In the genomic region with DNA sequence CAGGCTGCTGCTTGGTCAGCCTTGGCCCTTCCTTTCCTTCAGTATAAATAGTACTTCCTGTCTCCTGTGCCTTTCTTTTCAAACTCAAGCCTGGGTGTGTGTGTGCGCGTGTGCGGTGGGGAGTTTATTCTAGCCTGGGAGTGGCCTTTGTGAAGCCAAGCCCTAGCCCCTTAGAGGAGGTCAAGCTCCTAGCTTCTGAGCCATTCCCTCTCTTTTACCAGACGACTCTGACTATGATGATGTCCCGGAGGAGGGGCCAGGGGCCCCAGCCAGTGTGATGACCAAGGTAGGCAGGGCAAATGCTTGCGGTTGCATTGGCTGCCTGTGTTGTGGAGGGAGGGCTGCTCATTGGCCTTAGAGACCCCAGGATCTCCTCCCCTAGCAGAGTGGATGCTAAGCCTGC, we compare ENCODE assay signal across 10 mouse cellular contexts. TPM values are rescaled to one million over a fixed set of nuclear protein-coding genes. Genes with fewer than 3 reads are reported as not detected.
DNase-seq lines count a peak whose midpoint lies in the region; ATAC-seq and TF ChIP-seq lines count a peak whose summit lies in the region.
"Had no signal": no experiment of that assay in that cellular context is flagged by ENCODE, and none has a peak within 500 bp of the region (broad histone marks: within the 10 kb centered on the region; RNA-seq: fewer than 3 reads in every experiment).

No protein-coding gene starts in this region.

- intact Hi-C loops in left cerebral cortex, postnatal 25 days (cut with DNase I): no loop called here

- H3K4me1 ChIP-seq in E14TG2a.4 (replicated peaks; ENCODE audit: low read depth, low read length): peaks cover 56% of the 10 kb centered on the region
- peaks cover 17% of the 10 kb centered on the region for H3K4me1 ChIP-seq in intestine, embryonic 14.5 days (replicated peaks; ENCODE audit: control insufficient read depth, insufficient read depth, low read length)
- H3K4me1 ChIP-seq in forebrain, embryonic 13.5 days: no peaks in the 10 kb centered on the region

- no peak overlapping the region; the same call in 1 of the 2 replicates for H3K27ac ChIP-seq in intestine, embryonic 14.5 days (ENCODE audit: low read depth)
- no peak overlapping the region for H3K27ac ChIP-seq in forebrain, embryonic 13.5 days

- no peak for TF ChIP-seq CTCF in E14TG2a.4 (conservative IDR thresholded peaks at IDR 0.05; ENCODE audit: low read length)

- ATAC-seq in intestine, embryonic 14.5 days (replicated peaks; ENCODE audit: low FRiP score, low TSS enrichment, low read depth): no peak
- ATAC-seq in forebrain, embryonic 13.5 days: no peak

- no peaks in the 10 kb centered on the region for H3K27me3 ChIP-seq in E14TG2a.4 (ENCODE audit: insufficient read depth, low read length)
- no peaks in the 10 kb centered on the region for H3K27me3 ChIP-seq in intestine, embryonic 14.5 days (replicated peaks; ENCODE audit: control insufficient read depth, insufficient read depth, low read length)
- H3K27me3 ChIP-seq in forebrain, embryonic 13.5 days: 0 out of 2 replicates have a peak, but pooled peaks cover 2% of the 10 kb centered on the region

- H3K4me3 ChIP-seq in E14TG2a.4 (replicated peaks; ENCODE audit: low read length): 0 out of 2 replicates have a peak overlapping the region, but pooled peaks have one; percentile 20
- no peak overlapping the region for H3K4me3 ChIP-seq in intestine, embryonic 14.5 days (ENCODE audit: low read depth, low read length)
- H3K4me3 ChIP-seq in forebrain, embryonic 13.5 days: no peak overlapping the region

- H3K9ac ChIP-seq in intestine, embryonic 14.5 days (ENCODE audit: low read length): no peak overlapping the region
- no peak overlapping the region for H3K9ac ChIP-seq in forebrain, embryonic 13.5 days

- peak overlapping the region; percentile 28 for H3K4me2 ChIP-seq in intestine, embryonic 14.5 days (ENCODE audit: low read length)
- no peak overlapping the region for H3K4me2 ChIP-seq in forebrain, embryonic 13.5 days

- 13% methylated on average over 6 of the region's 6 CpGs for WGBS in intestine, embryonic 14.5 days
- WGBS in forebrain, embryonic 13.5 days: 51% methylated on average over 6 of the region's 6 CpGs

- peak; percentile 42 for DNase-seq in adrenal gland, postnatal 14 days
- DNase-seq in adrenal gland, adult 8-10 months: no peak
- DNase-seq in intestine, embryonic 14.5 days (ENCODE audit: low spot score): peak; percentile 66
- peak; percentile 56 to 64 for DNase-seq in lung, adult 18-20 months
- no peak for DNase-seq in left cerebral cortex, adult 9 months (ENCODE audit: low spot score in 2 of 2)
- no peak for DNase-seq in left cerebral cortex, postnatal 25 days (ENCODE audit: low spot score in 2 of 2)
- DNase-seq: gastrocnemius, postnatal 36 days had no signal

- peaks cover 45% of the 10 kb centered on the region for H3K36me3 ChIP-seq in E14TG2a.4 (ENCODE audit: insufficient read depth, low read length)
- H3K36me3 ChIP-seq in intestine, embryonic 14.5 days (ENCODE audit: control insufficient read depth, insufficient read depth, low read length): peaks cover 14% of the 10 kb centered on the region
- H3K36me3 ChIP-seq in forebrain, embryonic 13.5 days (ENCODE audit: poor library complexity, severe bottlenecking): no peaks in the 10 kb centered on the region

- no peaks in the 10 kb centered on the region for H3K9me3 ChIP-seq in E14TG2a.4 (ENCODE audit: low read length)
- no peaks in the 10 kb centered on the region for H3K9me3 ChIP-seq in intestine, embryonic 14.5 days (ENCODE audit: control insufficient read depth, low read length)
- H3K9me3 ChIP-seq in forebrain, embryonic 13.5 days (replicated peaks): no peaks in the 10 kb centered on the region

RNA-seq across cellular contexts. Expression of a gene that starts 25.4 kb away (rescaled TPM):
- not detected in 2 replicates for total RNA-seq in adrenal gland, postnatal 14 days (2021)
- total RNA-seq in adrenal gland, adult 8-10 months (2022): 1 to 10 TPM in 2 of 4 experiments, not detected in 2; 4.4 to 8.6 TPM
- polyA plus RNA-seq in intestine, embryonic 14.5 days (2014; fragmentation: Nextera tagmentation; extraction: Ambion mirVana): 3.9 TPM in 1 of 2 replicates, not detected in the other
- polyA plus RNA-seq in forebrain, embryonic 13.5 days (2015; fragmentation: Nextera tagmentation; extraction: Ambion mirVana): not detected in 2 replicates
- not detected for total RNA-seq in left cerebral cortex, postnatal 25 days (2021)
- polyA plus RNA-seq: neural tube, embryonic 14.5 days had no signal

RNA-seq across cellular contexts. Expression of a gene that starts 36.2 kb away (rescaled TPM):
- total RNA-seq in adrenal gland, postnatal 14 days (2021): 132 and 141 TPM in 2 replicates
- 100 to 1,000 TPM; 219 to 291 (median 255) TPM for total RNA-seq in adrenal gland, adult 8-10 months (2022)
- polyA plus RNA-seq in intestine, embryonic 14.5 days (2014; fragmentation: Nextera tagmentation; extraction: Ambion mirVana): 16.4 and 20.0 TPM in 2 replicates
- polyA plus RNA-seq in forebrain, embryonic 13.5 days (2015; fragmentation: Nextera tagmentation; extraction: Ambion mirVana): 26.2 and 32.2 TPM in 2 replicates
- total RNA-seq in left cerebral cortex, postnatal 25 days (2021): 100 to 1,000 TPM; 377 to 383 TPM

RNA-seq across cellular contexts. Expression of a gene that starts 37.5 kb away (rescaled TPM):
- total RNA-seq in adrenal gland, postnatal 14 days (2021): 39.7 and 55.7 TPM in 2 replicates
- 10 to 100 TPM; 34.8 to 67.7 (median 49.6) TPM for total RNA-seq in adrenal gland, adult 8-10 months (2022)
- polyA plus RNA-seq in intestine, embryonic 14.5 days (2014; fragmentation: Nextera tagmentation; extraction: Ambion mirVana): 70.1 and 72.1 TPM in 2 replicates
- polyA plus RNA-seq in forebrain, embryonic 13.5 days (2015; fragmentation: Nextera tagmentation; extraction: Ambion mirVana): 4.8 and 6.0 TPM in 2 replicates
- 10 to 100 TPM; 17.9 to 19.9 TPM for total RNA-seq in left cerebral cortex, postnatal 25 days (2021)

Comparison
In these comparisons a context has a peak if more than half of its experiments do, and no peak if none do; other contexts are left out.
1. DNase-seq: peak in adrenal gland, postnatal 14 days (single experiment), intestine, embryonic 14.5 days (single experiment) and lung, adult 18-20 months (2 of 2); none in adrenal gland, adult 8-10 months (single experiment), left cerebral cortex, adult 9 months (0 of 2) and left cerebral cortex, postnatal 25 days (0 of 2).